Mouse (Mus musculus) B cell, adult 67 days (primary cell): Measurements from ENCODE around the gene Ccdc85b. TPM values are rescaled to one million over a fixed set of nuclear protein-coding genes. Genes with fewer than 3 reads are reported as not detected.

ENCODE experiments used
- total RNA-seq, 2 experiments: library from RNA; stranded (reverse); gene quantifications; 4 replicates each; pipeline ENCODE4 v1.2.4; 2023

The Ccdc85b gene
- 1 to 10 TPM; 3.1 to 3.6 TPM for total RNA-seq

GRCm38 (mm10) chr19:5457746-5458442, at the start of gene Ccdc85b:
TSS of gene Ccdc85b (minus strand) at chr19:5457894.

GRCm38 (mm10) chr19:5503687-5504086, 46.0 kb upstream of the Ccdc85b start, which contains the start of gene 1700020D05Rik:
TSS of gene 1700020D05Rik (minus strand) at chr19:5503787.

GRCm38 (mm10) chr19:5490313-5490897, 32.7 kb upstream of the Ccdc85b start, which contains the start of gene Cfl1:
TSS of gene Cfl1 (plus strand) at chr19:5490455.

GRCm38 (mm10) chr19:5487768-5488550, 30.3 kb upstream of the Ccdc85b start, which contains the start of gene Mus81:
TSS of gene Mus81 (minus strand) at chr19:5488402.

GRCm38 (mm10) chr19:5473720-5474119, 16.0 kb upstream of the Ccdc85b start, which contains the start of gene Efemp2:
TSS of gene Efemp2 (plus strand) at chr19:5473954.

GRCm38 (mm10) chr19:5468374-5468773, 10.7 kb upstream of the Ccdc85b start, which contains the start of gene Ctsw:
TSS of gene Ctsw (minus strand) at chr19:5468507.

GRCm38 (mm10) chr19:5460465-5460911, 2.8 kb upstream of the Ccdc85b start, which contains the start of gene Fibp:
TSS of gene Fibp (plus strand) at chr19:5460615.

GRCm38 (mm10) chr19:5447515-5448353, 10.0 kb downstream of the Ccdc85b start, which contains the start of gene Fosl1:
TSS of gene Fosl1 (plus strand) at chr19:5447547.

GRCm38 (mm10) chr19:5424782-5425741, 32.6 kb downstream of the Ccdc85b start, which contains the start of the genes Drap1 and AI837181:
TSS of gene Drap1 (minus strand) at chr19:5424979.
TSS of gene AI837181 (plus strand) at chr19:5425144.

Other genes starting within 250 kb of the Ccdc85b start
- 10 to 100 TPM; 81.2 to 92.8 TPM for gene Pacs1, start 184.8 kb downstream of the Ccdc85b start, total RNA-seq
- gene Sf3b2, start 162.4 kb downstream of the Ccdc85b start, total RNA-seq = 100 to 1,000 TPM; 309 to 311 TPM
- not detected for gene Gal3st3, start 159.6 kb downstream of the Ccdc85b start, total RNA-seq
- not detected for gene Catsper1, start 122.2 kb downstream of the Ccdc85b start, total RNA-seq
- not detected for gene Cst6, start 108.3 kb downstream of the Ccdc85b start, total RNA-seq
- gene Eif1ad, start 91.2 kb downstream of the Ccdc85b start, total RNA-seq = 10 to 100 TPM; 39.6 to 43.4 TPM
- gene Banf1, start 90.7 kb downstream of the Ccdc85b start, total RNA-seq = 10 to 100 TPM; 93.0 to 94.1 TPM
- 100 to 1,000 TPM; 177 to 198 TPM for gene Sart1, start 69.2 kb downstream of the Ccdc85b start, total RNA-seq
- not detected for gene Tsga10ip, start 55.4 kb downstream of the Ccdc85b start, total RNA-seq
- gene Drap1, start 32.9 kb downstream of the Ccdc85b start, total RNA-seq = 100 to 1,000 TPM; 174 to 177 TPM
- 10 to 100 TPM; 59.5 to 60.9 TPM for gene AI837181, start 32.8 kb downstream of the Ccdc85b start, total RNA-seq
- 1 to 10 TPM in 1 of 2 experiments, not detected in 1; 1.3 TPM for gene Fosl1, start 10.3 kb downstream of the Ccdc85b start, total RNA-seq
- gene Fibp, start 2.7 kb upstream of the Ccdc85b start, total RNA-seq = 100 to 1,000 TPM; 115 to 174 TPM
- 1 to 10 TPM; 2.0 to 3.3 TPM for gene Ctsw, start 10.6 kb upstream of the Ccdc85b start, total RNA-seq
- 1 to 10 TPM in 1 of 2 experiments, not detected in 1; 1.5 TPM for gene Efemp2, start 16.1 kb upstream of the Ccdc85b start, total RNA-seq
- gene Mus81, start 30.5 kb upstream of the Ccdc85b start, total RNA-seq = 10 to 100 TPM; 39.6 to 51.8 TPM
- 1,000 to 10,000 TPM; 1,245 to 1,301 TPM for gene Cfl1, start 32.6 kb upstream of the Ccdc85b start, total RNA-seq
- gene 1700020D05Rik, start 45.9 kb upstream of the Ccdc85b start, total RNA-seq = 1 to 10 TPM; 3.5 to 4.9 TPM
- gene Snx32, start 52.6 kb upstream of the Ccdc85b start, total RNA-seq = 10 to 100 TPM; 10.4 to 14.2 TPM
- not detected for gene Ovol1, start 102.8 kb upstream of the Ccdc85b start, total RNA-seq
- 10 to 100 TPM; 21.5 to 25.2 TPM for gene Ap5b1, start 110.1 kb upstream of the Ccdc85b start, total RNA-seq
- 100 to 1,000 TPM in 1 of 2 experiments, 10 to 100 TPM in 1; 92.4 to 109 TPM for gene Rnaseh2c, start 144.0 kb upstream of the Ccdc85b start, total RNA-seq
- 100 to 1,000 TPM; 107 to 122 TPM for gene Kat5, start 152.3 kb upstream of the Ccdc85b start, total RNA-seq
- 100 to 1,000 TPM; 132 to 136 TPM for gene Rela, start 179.6 kb upstream of the Ccdc85b start, total RNA-seq
- gene Sipa1, start 205.8 kb upstream of the Ccdc85b start, total RNA-seq = 100 to 1,000 TPM; 661 to 707 TPM
- gene Map3k11, start 230.8 kb upstream of the Ccdc85b start, total RNA-seq = 10 to 100 TPM; 62.0 to 64.7 TPM
- 100 to 1,000 TPM; 203 to 215 TPM for gene Pcnx3, start 231.0 kb upstream of the Ccdc85b start, total RNA-seq
- gene Kcnk7, start 246.5 kb upstream of the Ccdc85b start, total RNA-seq = not detected